Mouse (Mus musculus) intestine, embryonic 15.5 days (tissue): ENCODE data around the gene Hecw2. TPM values are rescaled to one million over a fixed set of nuclear protein-coding genes. Genes with fewer than 3 reads are reported as not detected.

Experiments
- ATAC-seq: fragments of 200-750 bp; cut with Nextera tagmentation; 2 replicates; pipeline ENCODE4 v1.8.0; 2017; ENCODE audit warnings: moderate TSS enrichment, moderate library complexity
- H3K27ac ChIP-seq: fragments of 300-500 bp; sonication (generic); 2 replicates; pipeline ENCODE4 v1.5.1; 2015; ENCODE audit warnings: mild to moderate bottlenecking, inconsistent platforms
- H3K27me3 ChIP-seq: fragments of 300-500 bp; sonication (generic); replicated peaks from 2 replicates; pipeline ENCODE4 v1.6.1; 2015; ENCODE audit warnings: inconsistent platforms
- H3K36me3 ChIP-seq: fragments of 300-500 bp; sonication (generic); 2 replicates; pipeline ENCODE4 v1.6.1; 2015; ENCODE audit warnings: inconsistent platforms
- H3K4me1 ChIP-seq: fragments of 300-500 bp; sonication (generic); replicated peaks from 2 replicates; pipeline ENCODE4 v1.6.1; 2015; ENCODE audit warnings: inconsistent platforms
- H3K4me2 ChIP-seq: fragments of 300-500 bp; sonication (generic); replicated peaks from 2 replicates; pipeline ENCODE4 v1.6.1; 2015; ENCODE audit warnings: mild to moderate bottlenecking, inconsistent platforms
- H3K4me3 ChIP-seq: fragments of 300-500 bp; sonication (generic); replicated peaks from 2 replicates; pipeline ENCODE4 v1.5.1; 2015; ENCODE audit warnings: inconsistent platforms
- H3K9ac ChIP-seq: fragments of 300-500 bp; sonication (generic); 2 replicates; pipeline ENCODE4 v1.6.1; 2015; ENCODE audit warnings: inconsistent platforms
- H3K9me3 ChIP-seq: fragments of 300-500 bp; sonication (generic); 2 replicates; pipeline ENCODE4 v1.6.1; 2016; ENCODE audit warnings: inconsistent platforms
- WGBS: fragments of 180-500 bp; shearing (Covaris S2); methylation state at CpG from one replicate; pipeline ENCODE4 v1.1.7; 2015; 5-methylcytosine and 5-hydroxymethylcytosine counted together
- polyA plus RNA-seq: library from polyadenylated mRNA; unstranded; fragments of >200 nt; fragmentation: Nextera tagmentation; extraction: Ambion mirVana; gene quantifications from 2 replicates; pipeline ENCODE4 v1.2.1, GENCODE M21; 2015

Hecw2 gene
- polyA plus RNA-seq: 1.4 and 1.8 TPM in 2 replicates

- no peaks in the 10 kb centered on the region for H3K27me3 ChIP-seq
- under 1% methylated on average over 34 of the region's 38 CpGs for WGBS
- H3K27ac ChIP-seq: peak within 1 kb of the TSS; percentile 40; the same call in 1 of the 2 replicates
- H3K9ac ChIP-seq: peak within 1 kb of the TSS; percentile 71
- no peaks in the 10 kb centered on the region for H3K4me1 ChIP-seq
- peak within 1 kb of the TSS; percentile 94 for H3K4me2 ChIP-seq
- no peaks in the 10 kb centered on the region for H3K9me3 ChIP-seq
- peak; percentile 81 for ATAC-seq
- no peaks in the 10 kb centered on the region for H3K36me3 ChIP-seq
- peak within 1 kb of the TSS; percentile 75 for H3K4me3 ChIP-seq
These were observed at the start of gene Hecw2 for GRCm38 (mm10) chr1:54194954-54195305. Gene Hecw2, minus strand, starts transcription at chr1:54195168.

GRCm38 (mm10) chr1:54242722-54243121, 47.8 kb upstream of the Hecw2 start:
- Histone ChIP-seq H3K4me1 (no peaks in the 10 kb centered on the region), H3K9ac (no peak overlapping the region), H3K36me3 (no peaks in the 10 kb centered on the region), H3K27ac (no peak overlapping the region), H3K27me3 (no peaks in the 10 kb centered on the region), H3K9me3 (no peaks in the 10 kb centered on the region), H3K4me3 (no peak overlapping the region), H3K4me2 (no peak overlapping the region)
- ATAC-seq: no peak
- WGBS: 91% methylated on average over 4 of the region's 4 CpGs

GRCm38 (mm10) chr1:54220273-54220672, 25.3 kb upstream of the Hecw2 start:
- no peak overlapping the region for H3K4me2 ChIP-seq
- no peaks in the 10 kb centered on the region for H3K36me3 ChIP-seq
- 93% methylated on average over 3 of the region's 3 CpGs for WGBS
- no peaks in the 10 kb centered on the region for H3K27me3 ChIP-seq
- no peaks in the 10 kb centered on the region for H3K9me3 ChIP-seq
- no peak for ATAC-seq
- H3K4me1 ChIP-seq: no peaks in the 10 kb centered on the region
- H3K4me3 ChIP-seq: no peak overlapping the region
- H3K9ac ChIP-seq: no peak overlapping the region
- H3K27ac ChIP-seq: no peak overlapping the region

GRCm38 (mm10) chr1:54194183-54194953, 600 bp downstream of the Hecw2 start:
- Histone ChIP-seq H3K27ac (peak overlapping the region; percentile 40; the same call in 1 of the 2 replicates), H3K36me3 (no peaks in the 10 kb centered on the region), H3K27me3 (no peaks in the 10 kb centered on the region), H3K9me3 (no peaks in the 10 kb centered on the region), H3K4me1 (no peaks in the 10 kb centered on the region), H3K4me2 (peak overlapping the region; percentile 94), H3K9ac (peak overlapping the region; percentile 71), H3K4me3 (peak overlapping the region; percentile 75)
- WGBS: under 1% methylated on average over 101 of the region's 104 CpGs
- ATAC-seq: peak; percentile 91

- Histone ChIP-seq H3K4me2 (no peak overlapping the region), H3K27me3 (no peaks in the 10 kb centered on the region), H3K4me3 (no peak overlapping the region), H3K9me3 (no peaks in the 10 kb centered on the region), H3K4me1 (no peaks in the 10 kb centered on the region), H3K9ac (no peak overlapping the region), H3K36me3 (no peaks in the 10 kb centered on the region), H3K27ac (no peak overlapping the region)
- 39% methylated on average over 7 of the region's 7 CpGs for WGBS
- ATAC-seq: no peak
These were observed 1.7 kb downstream of the Hecw2 start for GRCm38 (mm10) chr1:54193191-54193770.

GRCm38 (mm10) chr1:54187579-54187978, 7.4 kb downstream of the Hecw2 start:
- Histone ChIP-seq H3K4me2 (no peak overlapping the region), H3K27me3 (no peaks in the 10 kb centered on the region), H3K9me3 (no peaks in the 10 kb centered on the region), H3K4me3 (no peak overlapping the region), H3K36me3 (no peaks in the 10 kb centered on the region), H3K4me1 (no peaks in the 10 kb centered on the region), H3K9ac (no peak overlapping the region), H3K27ac (no peak overlapping the region)
- WGBS: 69% methylated on average over 4 of the region's 4 CpGs
- ATAC-seq: no peak

GRCm38 (mm10) chr1:54186347-54186746, 8.6 kb downstream of the Hecw2 start:
- Histone ChIP-seq H3K4me1 (no peaks in the 10 kb centered on the region), H3K4me3 (no peak overlapping the region), H3K9me3 (no peaks in the 10 kb centered on the region), H3K36me3 (no peaks in the 10 kb centered on the region), H3K27me3 (no peaks in the 10 kb centered on the region), H3K27ac (no peak overlapping the region), H3K4me2 (no peak overlapping the region), H3K9ac (no peak overlapping the region)
- whole genome bisulfite sequencing: 58% methylated on average over 3 of the region's 3 CpGs
- no peak for ATAC-seq

- WGBS: 38% methylated on average over 1 of the region's 2 CpGs
- H3K4me3 ChIP-seq: no peak overlapping the region
- no peak for ATAC-seq
These were observed 14.3 kb downstream of the Hecw2 start for GRCm38 (mm10) chr1:54180663-54181062.

GRCm38 (mm10) chr1:54179179-54179578, 15.8 kb downstream of the Hecw2 start:
- ATAC-seq: no peak
- Histone ChIP-seq H3K9ac (no peak overlapping the region), H3K4me3 (no peak overlapping the region), H3K27ac (no peak overlapping the region), H3K9me3 (no peaks in the 10 kb centered on the region), H3K27me3 (no peaks in the 10 kb centered on the region), H3K4me1 (no peaks in the 10 kb centered on the region), H3K36me3 (no peaks in the 10 kb centered on the region), H3K4me2 (no peak overlapping the region)
- 95% methylated on average over 7 of the region's 7 CpGs for WGBS

More at GRCm38 (mm10) chr1:54180663-54181062, 14.3 kb downstream of the Hecw2 start:
- H3K9ac ChIP-seq: no peak overlapping the region
- no peaks in the 10 kb centered on the region for H3K27me3 ChIP-seq
- H3K36me3 ChIP-seq: no peaks in the 10 kb centered on the region
- H3K4me2 ChIP-seq: no peak overlapping the region
- no peaks in the 10 kb centered on the region for H3K9me3 ChIP-seq
- H3K27ac ChIP-seq: no peak overlapping the region
- no peaks in the 10 kb centered on the region for H3K4me1 ChIP-seq

- H3K36me3 ChIP-seq: no peaks in the 10 kb centered on the region
- H3K9me3 ChIP-seq: no peaks in the 10 kb centered on the region
- no peak overlapping the region for H3K4me2 ChIP-seq
- no peak overlapping the region for H3K9ac ChIP-seq
- H3K4me1 ChIP-seq: no peaks in the 10 kb centered on the region
- no peak for ATAC-seq
- no peak overlapping the region for H3K27ac ChIP-seq
- H3K27me3 ChIP-seq: no peaks in the 10 kb centered on the region
- H3K4me3 ChIP-seq: no peak overlapping the region
- 95% methylated on average over 2 of the region's 2 CpGs for WGBS
These were observed 18.4 kb downstream of the Hecw2 start for GRCm38 (mm10) chr1:54176592-54176991.

- Histone ChIP-seq H3K27me3 (no peaks in the 10 kb centered on the region), H3K9ac (no peak overlapping the region), H3K9me3 (no peaks in the 10 kb centered on the region), H3K36me3 (no peaks in the 10 kb centered on the region), H3K4me1 (no peaks in the 10 kb centered on the region), H3K27ac (no peak overlapping the region), H3K4me3 (no peak overlapping the region), H3K4me2 (no peak overlapping the region)
- WGBS: 89% methylated on average over 3 of the region's 3 CpGs
- ATAC-seq: no peak
These were observed 27.0 kb downstream of the Hecw2 start for GRCm38 (mm10) chr1:54168014-54168413.

- no peaks in the 10 kb centered on the region for H3K4me1 ChIP-seq
- no peak for ATAC-seq
- no peak overlapping the region for H3K4me3 ChIP-seq
- no peaks in the 10 kb centered on the region for H3K9me3 ChIP-seq
- no peaks in the 10 kb centered on the region for H3K36me3 ChIP-seq
- no peak overlapping the region for H3K9ac ChIP-seq
- no peaks in the 10 kb centered on the region for H3K27me3 ChIP-seq
- H3K27ac ChIP-seq: no peak overlapping the region
- WGBS: 32% methylated on average over 1 of the region's 1 CpGs
- H3K4me2 ChIP-seq: no peak overlapping the region
These were observed 35.4 kb downstream of the Hecw2 start for GRCm38 (mm10) chr1:54159531-54159930.
